Mouse (Mus musculus) spleen, adult 10 weeks (tissue): ENCODE measurements around the gene Cdh8. TPM values are rescaled to one million over a fixed set of nuclear protein-coding genes. Genes with fewer than 3 reads are reported as not detected.

Source experiments
- polyA plus RNA-seq: library from polyadenylated mRNA; stranded (reverse); fragments of 350-450 nt; fragmentation: Illumina TruSeq; extraction: RNeasy Lipid Tissue Mini Kit (QIAGEN cat#74804); gene quantifications from one replicate; pipeline ENCODE4 v1.2.3, GENCODE M21; 2015; ENCODE audit warnings: low replicate concordance; ENCODE audit not compliant: insufficient read depth

Cdh8 gene
- 2.5 TPM for polyA plus RNA-seq

GRCm38 (mm10) chr8:99415966-99416781 lies at the start of gene Cdh8:
Gene Cdh8, minus strand, starts transcription at chr8:99416471.

